Mouse (Mus musculus): ENCODE measurements at regions not wholly inside any gene's neighbourhood (a gene's known extent, or its start where the extent isn't known, plus 50 kb on each side); places are given as distances from the start of the nearest gene placed in this dataset.

GRCm38 (mm10) chr16:8117543-8118167 lies 307.3 kb downstream of the Tmem114 start:
- no peak for DNase-seq

DNA sequence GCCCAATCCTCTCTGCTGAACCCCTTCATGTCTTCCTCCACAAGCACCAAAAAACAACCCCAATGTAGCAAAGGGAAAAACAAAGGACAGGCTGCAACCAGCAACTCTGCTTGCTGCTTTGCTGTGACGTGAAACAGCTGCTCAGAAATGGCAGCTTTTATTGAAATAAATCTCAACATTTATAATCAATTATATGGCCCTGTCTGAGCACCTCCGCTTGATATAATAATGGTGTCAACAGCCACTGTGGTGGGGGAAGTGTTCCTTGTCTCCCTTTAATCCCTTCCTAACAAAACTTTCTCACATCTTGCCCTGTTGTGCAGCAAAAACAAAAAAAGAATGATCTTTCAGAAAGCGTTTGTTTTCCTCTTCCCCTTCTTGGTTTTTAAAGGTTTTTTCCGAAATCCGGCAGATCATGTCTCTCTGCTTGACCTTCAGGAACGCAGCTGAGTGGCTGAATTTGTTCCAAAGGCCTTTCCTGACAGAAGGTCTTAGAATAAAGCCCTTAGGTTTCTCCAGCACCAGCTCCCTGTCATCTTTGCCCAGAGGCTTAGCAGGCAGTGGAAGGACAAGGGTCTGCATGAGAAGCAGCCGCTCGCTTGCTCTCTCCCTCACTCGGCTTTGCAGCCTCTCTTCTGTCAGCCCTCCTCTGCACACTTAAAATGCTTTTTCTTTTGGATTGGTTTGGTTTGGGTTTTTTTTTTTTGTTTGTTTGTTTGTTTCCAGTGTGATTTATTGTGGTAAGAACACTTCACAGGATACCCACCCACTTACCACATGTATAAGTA lies 313.4 kb downstream of the Tmem114 start:
- DNase-seq = no peak

GRCm38 (mm10) chr16:8108141-8109122 lies 316.5 kb downstream of the Tmem114 start:
- DNase-seq = peak in 1 of 2 experiments; percentile 17

- DNase-seq = no peak
Measured at GRCm38 (mm10) chr16:8079024-8079423, 345.9 kb downstream of the Tmem114 start.

DNA sequence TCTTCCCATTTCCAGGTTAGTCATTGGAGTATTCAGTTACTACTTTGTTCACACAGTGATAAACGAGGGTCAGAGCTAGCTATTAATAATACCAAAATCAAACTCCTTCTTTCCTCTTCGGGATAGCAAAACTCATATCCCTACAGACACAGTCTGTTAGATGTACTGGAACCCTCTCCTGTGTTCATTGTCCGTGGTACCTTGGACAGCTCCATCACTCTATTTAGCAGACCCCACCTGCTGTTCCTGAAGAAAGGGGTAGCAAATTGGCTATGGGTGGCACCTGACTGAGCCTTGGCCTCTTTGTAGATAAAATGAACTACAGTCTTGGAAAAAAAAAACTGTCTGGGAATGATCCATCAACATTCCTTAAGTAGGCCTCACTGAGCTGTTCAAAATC lies 346.5 kb downstream of the Tmem114 start:
- no peak for DNase-seq

- no peak for DNase-seq
Measured at GRCm38 (mm10) chr16:8074729-8075128, 350.2 kb downstream of the Tmem114 start.

GRCm38 (mm10) chr16:8053936-8054335 lies 371.0 kb downstream of the Tmem114 start:
- no peak for DNase-seq

DNA sequence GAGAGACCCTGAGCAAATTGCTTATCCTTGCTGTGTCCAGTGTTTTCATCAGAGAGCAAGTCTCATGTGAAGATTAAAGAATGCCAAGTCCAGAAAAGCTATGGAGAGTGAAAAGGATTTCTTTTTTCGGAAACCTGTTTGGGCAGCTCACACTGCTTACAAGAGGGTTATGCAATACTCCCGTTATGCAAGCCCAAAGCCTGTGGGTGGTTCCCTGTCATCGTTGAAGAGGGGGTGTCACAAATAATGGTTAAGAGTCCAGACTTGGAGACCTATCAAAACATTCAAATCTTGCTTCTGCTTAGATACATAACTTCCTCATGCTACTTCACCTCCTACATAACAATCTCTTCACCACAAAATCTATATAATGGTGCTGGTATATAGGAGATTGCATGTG lies 416.0 kb downstream of the Tmem114 start:
- no peak for DNase-seq

DNA sequence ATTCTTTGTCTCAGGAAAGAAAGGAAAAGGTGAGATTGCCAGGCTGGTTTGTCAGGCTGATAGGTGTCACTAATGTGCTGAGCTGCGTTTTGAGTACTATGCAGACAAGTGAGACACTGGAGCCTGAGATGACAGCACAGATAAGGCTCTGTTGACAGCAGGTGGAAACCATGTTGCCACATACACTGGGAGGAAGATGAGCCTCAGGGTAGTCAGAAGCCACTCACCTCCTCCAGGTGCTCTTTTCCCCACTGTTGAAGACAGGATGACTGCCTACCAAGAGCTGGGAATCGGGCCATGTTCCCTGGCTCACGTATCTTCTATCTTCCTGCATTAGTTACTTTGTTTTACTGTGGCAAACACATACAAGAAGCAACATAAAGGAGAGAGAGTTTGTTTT lies 418.3 kb downstream of the Tmem114 start:
- no peak for DNase-seq

- DNase-seq = no peak
Measured at GRCm38 (mm10) chr16:8002339-8003089, 422.4 kb downstream of the Tmem114 start.

GRCm38 (mm10) chr16:7982816-7983215 lies 442.1 kb downstream of the Tmem114 start:
- no peak for DNase-seq

DNA sequence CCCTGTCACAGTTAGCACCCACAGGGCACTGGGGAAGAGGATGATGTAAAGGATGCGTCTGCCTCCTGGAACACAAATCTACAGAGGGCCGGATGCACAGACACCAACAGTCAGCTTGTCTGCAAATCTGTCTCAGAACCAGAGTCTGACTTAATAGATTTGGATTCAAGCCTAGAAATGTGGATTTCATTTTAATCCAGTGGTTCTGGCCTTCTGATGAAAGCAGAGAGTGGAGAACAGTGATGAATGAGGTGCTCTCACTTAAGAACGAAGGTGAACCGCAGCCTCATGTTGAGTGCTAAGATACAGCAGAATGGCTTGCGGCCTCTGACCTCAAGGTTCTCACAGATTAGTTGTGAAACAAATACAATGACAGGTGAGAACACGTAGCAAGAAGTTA lies 446.5 kb downstream of the Tmem114 start:
- DNase-seq = no peak

DNA sequence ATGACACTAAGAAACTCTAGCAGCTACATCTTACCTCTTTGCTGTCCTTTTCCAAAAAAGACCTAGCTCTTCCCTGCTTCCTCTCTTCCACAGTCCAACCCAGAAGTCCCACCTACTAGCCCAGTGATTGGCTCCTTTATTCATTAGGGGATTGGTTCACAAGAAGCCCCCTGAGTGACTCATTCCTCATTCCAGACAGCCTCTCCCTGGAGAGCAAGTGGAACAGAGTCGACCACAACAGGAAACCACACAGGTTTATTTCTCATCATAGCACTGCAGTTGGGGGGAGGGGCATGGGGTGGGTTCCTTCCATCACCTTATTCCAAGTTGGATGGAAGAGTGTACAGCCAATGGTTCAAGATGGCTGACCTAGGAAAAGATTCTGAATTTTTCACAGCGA lies 473.3 kb downstream of the Tmem114 start:
- no peak for DNase-seq

- no peak for DNase-seq
Measured at GRCm38 (mm10) chr16:7942333-7942732, 482.6 kb downstream of the Tmem114 start.

GRCm38 (mm10) chr16:7937167-7937566 lies 487.8 kb downstream of the Tmem114 start:
- DNase-seq = no peak

GRCm38 (mm10) chr16:7932322-7932721 lies 492.6 kb downstream of the Tmem114 start:
- peak in 1 of 2 experiments; percentile 27 for DNase-seq

DNA sequence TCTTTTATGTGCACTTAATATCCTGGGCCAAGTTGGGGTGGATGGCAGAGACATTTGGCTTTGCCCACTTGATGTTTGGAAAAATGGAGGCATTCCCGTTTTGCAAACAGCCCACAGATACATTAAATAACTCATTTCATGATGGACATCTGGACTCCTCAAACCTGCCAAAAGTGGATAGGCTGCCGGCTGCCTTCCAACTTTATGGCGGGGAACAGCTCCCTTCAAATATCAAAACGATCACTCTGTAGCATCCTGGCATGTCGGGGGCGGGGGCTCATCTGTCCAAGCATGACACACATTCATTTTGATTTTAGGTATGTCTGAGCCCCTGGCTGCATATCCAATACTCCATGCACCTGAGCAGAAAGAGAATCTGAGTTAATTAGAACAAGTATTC lies 493.3 kb downstream of the Tmem114 start:
- no peak for DNase-seq

DNA sequence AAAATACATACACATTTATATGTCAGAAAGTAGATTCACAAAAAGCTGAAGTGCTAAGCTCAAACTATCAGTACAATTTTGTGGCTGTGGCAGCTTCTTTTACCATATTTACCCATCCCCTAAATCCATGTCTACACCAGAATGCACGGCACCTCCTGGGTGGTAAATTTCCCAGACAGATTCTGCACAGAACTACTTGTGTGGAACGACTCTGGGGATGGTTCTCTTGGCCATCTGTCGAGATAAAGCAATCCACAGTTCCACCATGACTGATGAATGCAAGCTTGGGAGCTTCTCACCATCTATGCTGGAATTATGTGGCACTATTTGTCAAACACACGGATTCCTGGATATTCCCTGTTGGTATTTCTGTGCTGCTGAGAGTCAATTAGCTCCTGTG lies 495.8 kb downstream of the Tmem114 start:
- no peak for DNase-seq

DNA sequence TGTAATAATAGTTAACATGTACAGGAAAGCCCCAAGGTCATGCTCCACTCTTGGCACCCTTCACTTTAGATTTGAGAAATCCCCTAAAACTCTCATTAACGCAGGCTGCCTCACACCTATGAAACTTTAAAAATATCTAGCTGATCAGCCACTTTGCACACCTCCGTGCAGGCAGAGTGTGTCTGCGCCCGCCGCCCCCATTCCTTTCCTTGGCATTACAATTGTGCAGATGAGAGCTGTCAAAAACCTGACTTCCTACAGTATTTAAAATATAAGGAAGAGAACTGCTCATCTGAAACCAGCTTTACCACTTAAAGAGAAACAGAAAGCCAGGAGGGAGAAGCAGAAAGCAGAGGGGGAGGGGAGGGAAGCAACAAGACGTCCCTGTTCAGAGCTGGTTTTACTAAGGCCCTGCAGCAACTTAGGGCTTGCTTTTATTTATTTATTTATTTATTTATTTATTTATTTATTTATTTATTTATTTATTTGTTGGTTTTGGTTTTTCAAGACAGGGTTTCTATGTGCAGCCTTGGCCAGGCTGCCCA lies 496.5 kb downstream of the Tmem114 start:
- DNase-seq = no peak

DNA sequence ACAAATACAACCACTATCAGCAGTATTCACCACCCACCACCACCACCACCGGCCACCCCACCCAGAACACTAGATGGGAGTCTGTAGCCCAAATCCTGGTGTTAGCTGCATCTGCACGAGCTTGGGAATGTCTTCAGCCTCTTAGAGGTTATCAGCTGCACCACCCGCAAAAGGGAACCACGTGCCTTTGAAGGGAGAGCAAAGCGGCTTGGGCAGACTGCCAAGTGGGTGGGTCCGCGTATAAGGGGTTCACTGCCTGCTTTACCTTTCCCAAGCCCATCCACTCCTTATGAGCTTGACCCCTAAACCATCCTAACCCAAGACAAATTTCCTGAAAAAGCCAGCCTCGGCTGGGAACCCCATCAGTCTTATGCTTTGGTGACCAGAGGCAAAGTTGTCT lies 497.2 kb downstream of the Tmem114 start:
- DNase-seq = peak; percentile 13 to 39

- no peak for DNase-seq
Measured at GRCm38 (mm10) chr16:7895786-7896185, 529.1 kb downstream of the Tmem114 start.

- DNase-seq = no peak
Measured at GRCm38 (mm10) chr16:7892799-7893198, 532.1 kb downstream of the Tmem114 start.

Data from kidney, postnatal 25 days (tissue).